23 mouse cellular contexts compared by ENCODE assay signal in genomic region chr17:67937050-67937449, GRCm38 (mm10).
"Had no signal": no experiment of that assay in that cellular context is flagged by ENCODE, and none has a peak within 500 bp of the region (broad histone marks: within the 10 kb centered on the region; RNA-seq: fewer than 3 reads in every experiment).

No protein-coding gene starts in this region.

- H3K9me3 ChIP-seq: liver, embryonic 15.5 days; lung, embryonic 15.5 days; midbrain, embryonic 13.5 days; midbrain, embryonic 15.5 days; neural tube, embryonic 13.5 days; neural tube, embryonic 15.5 days had no signal

- H3K9ac ChIP-seq: liver, embryonic 15.5 days; liver, postnatal 0 days; lung, embryonic 15.5 days; midbrain, embryonic 13.5 days; midbrain, embryonic 15.5 days; neural tube, embryonic 13.5 days; neural tube, embryonic 15.5 days had no signal

- H3K27ac ChIP-seq: liver, embryonic 15.5 days; lung, embryonic 15.5 days; macrophage; midbrain, embryonic 13.5 days; midbrain, embryonic 15.5 days; neural tube, embryonic 13.5 days; neural tube, embryonic 15.5 days had no signal

- H3K36me3 ChIP-seq: liver, embryonic 15.5 days; midbrain, embryonic 13.5 days; midbrain, embryonic 15.5 days; neural tube, embryonic 13.5 days; neural tube, embryonic 15.5 days had no signal

- H3K4me3 ChIP-seq: liver, embryonic 15.5 days; lung, embryonic 15.5 days; megakaryocyte, embryonic 14.5 days; midbrain, embryonic 13.5 days; midbrain, embryonic 15.5 days; myocyte; neural tube, embryonic 13.5 days; neural tube, embryonic 15.5 days had no signal

- H3K27me3 ChIP-seq: liver, embryonic 15.5 days; lung, embryonic 15.5 days; megakaryocyte, embryonic 14.5 days; midbrain, embryonic 13.5 days; midbrain, embryonic 15.5 days; neural tube, embryonic 13.5 days; neural tube, embryonic 15.5 days had no signal

- ATAC-seq: liver, postnatal 0 days; lung, postnatal 0 days; midbrain, embryonic 13.5 days; midbrain, embryonic 15.5 days had no signal

- H3K4me1 ChIP-seq: liver, embryonic 15.5 days; megakaryocyte, embryonic 14.5 days; midbrain, embryonic 13.5 days; midbrain, embryonic 15.5 days; neural tube, embryonic 13.5 days; neural tube, embryonic 15.5 days had no signal

- DNase-seq: liver, postnatal 0 days; lung, adult 2 months; lung, postnatal 14 days; lung, postnatal 36 days; retina, postnatal 1 day; right cerebral cortex, adult 18-20 months; right cerebral cortex, postnatal 25 days; right cerebral cortex, postnatal 4 days; spleen, adult 18-20 months; thymus, adult 18-20 months; thymus, postnatal 14 days; thymus, postnatal 36 days had no signal

- H3K4me2 ChIP-seq: liver, embryonic 15.5 days; lung, embryonic 15.5 days; midbrain, embryonic 11.5 days; midbrain, embryonic 13.5 days; midbrain, embryonic 15.5 days; neural tube, embryonic 13.5 days; neural tube, embryonic 15.5 days had no signal
